Mouse (Mus musculus) ovary, postnatal 14 days (tissue): ENCODE measurements around the gene Agrp.

Source experiments
- DNase-seq: peaks from one replicate; pipeline ENCODE4 v3.0.0; 2022; ENCODE audit warnings: low spot score

The Agrp gene

DNA sequence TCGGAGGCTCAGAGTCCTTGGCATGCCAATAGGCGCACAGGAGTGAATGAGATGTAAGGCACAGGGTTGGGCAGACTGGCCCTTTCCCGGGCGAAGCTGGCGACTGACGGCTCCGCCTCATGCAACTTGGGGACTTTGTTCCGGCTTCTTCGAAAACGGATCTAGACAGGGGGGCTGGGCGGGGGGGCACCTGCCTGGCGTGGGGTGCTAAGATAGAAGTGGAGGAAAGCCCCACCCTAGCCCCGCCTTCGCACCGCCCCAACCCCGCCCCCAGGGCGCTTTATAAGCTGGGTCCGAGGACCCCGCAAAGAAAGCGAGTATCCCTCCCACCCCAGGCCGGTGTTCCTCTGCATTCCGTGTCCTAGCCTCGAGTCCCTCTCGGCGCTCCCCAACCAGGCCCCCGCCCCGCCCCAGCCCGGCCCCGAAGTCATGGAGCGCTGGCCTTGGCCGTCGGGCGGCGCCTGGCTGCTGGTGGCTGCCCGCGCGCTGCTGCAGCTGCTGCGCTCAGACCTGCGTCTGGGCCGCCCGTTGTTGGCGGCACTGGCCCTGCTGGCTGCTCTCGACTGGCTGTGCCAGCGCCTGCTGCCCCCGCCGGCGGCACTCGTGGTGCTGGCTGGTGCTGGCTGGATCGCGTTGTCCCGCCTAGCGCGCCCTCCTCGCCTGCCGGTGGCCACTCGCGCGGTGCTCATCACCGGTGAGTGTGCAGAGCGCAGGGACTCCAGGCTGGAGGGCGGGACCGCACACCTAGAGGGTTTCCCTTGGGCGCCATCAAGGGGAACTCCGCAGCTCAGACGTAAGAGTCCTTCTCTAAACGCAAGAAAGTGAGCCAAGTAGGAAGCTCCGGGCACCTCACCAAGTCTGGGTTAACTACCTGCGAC lies 118.5 kb downstream of the Agrp start, which contains the start of gene Hsd11b2:
Gene Hsd11b2, plus strand, starts transcription at position 320 of the 878 bp plus-strand sequence.
- DNase-seq: no peak

DNA sequence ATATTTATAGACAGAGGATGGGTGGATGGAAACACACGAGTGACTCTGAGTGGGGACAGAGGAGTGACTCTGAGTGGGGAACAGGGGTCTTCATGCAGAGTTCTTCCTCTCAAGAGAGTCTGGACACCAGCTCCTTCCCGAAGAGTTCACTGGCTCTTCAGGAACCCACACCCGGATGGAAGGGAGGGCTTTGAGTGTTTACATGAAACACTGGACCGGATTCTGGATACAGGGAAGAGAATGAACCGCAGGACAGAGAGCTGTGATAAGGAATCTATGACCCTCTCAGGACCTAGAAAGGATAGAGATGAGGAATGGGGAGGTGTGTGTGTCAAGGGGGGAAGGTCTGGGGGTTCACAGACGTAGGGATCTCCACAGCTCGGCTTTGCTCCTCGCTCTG lies 119.8 kb downstream of the Agrp start:
- DNase-seq: no peak
